8 mouse cellular contexts compared by ENCODE assay signal in the genomic region with DNA sequence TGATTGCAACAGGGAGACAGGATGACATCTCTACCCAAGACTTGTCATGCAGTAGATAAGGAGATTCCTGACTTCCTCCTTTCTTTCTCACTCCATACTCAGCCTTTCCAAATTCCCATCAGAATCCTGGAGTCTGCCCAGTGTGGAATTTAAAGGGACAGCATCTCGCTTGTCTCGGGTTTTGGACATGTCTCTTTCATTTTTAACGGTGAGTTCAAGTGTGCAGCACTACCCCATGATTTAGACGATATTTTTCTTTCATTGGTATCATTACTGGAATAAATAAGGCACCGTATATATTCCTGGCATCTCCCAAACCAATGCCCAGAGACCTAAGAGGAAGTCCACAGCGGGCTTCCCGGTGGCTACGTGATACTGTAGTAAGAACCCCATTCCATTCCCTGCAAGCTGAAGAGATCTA. TPM values are rescaled to one million over a fixed set of nuclear protein-coding genes. Genes with fewer than 3 reads are reported as not detected.
DNase-seq lines count a peak whose midpoint lies in the region; ATAC-seq and TF ChIP-seq lines count a peak whose summit lies in the region.

No protein-coding gene starts in this region.

- WGBS in neural tube, embryonic 11.5 days = 13% methylated on average over 8 of the region's 8 CpGs
- 8% methylated on average over 8 of the region's 8 CpGs for WGBS in embryonic facial prominence, embryonic 13.5 days
- WGBS in intestine, embryonic 14.5 days = 16% methylated on average over 8 of the region's 8 CpGs
- WGBS in olfactory bulb, adult 2 months = 2% methylated on average over 8 of the region's 8 CpGs

- TF ChIP-seq CTCF in olfactory bulb, adult 2 months (IDR thresholded peaks at IDR 0.05; ENCODE audit: insufficient read depth, low read depth, low read length) = no peak

- H3K4me1 ChIP-seq in neural tube, embryonic 11.5 days (ENCODE audit: control insufficient read depth, insufficient read depth, low read length) = no peaks in the 10 kb centered on the region
- peaks cover 15% of the 10 kb centered on the region for H3K4me1 ChIP-seq in embryonic facial prominence, embryonic 13.5 days
- peaks cover 4% of the 10 kb centered on the region; the same call in 1 of the 2 replicates for H3K4me1 ChIP-seq in intestine, embryonic 14.5 days (replicated peaks; ENCODE audit: control insufficient read depth, insufficient read depth, low read length)
- no peaks in the 10 kb centered on the region for H3K4me1 ChIP-seq in olfactory bulb, adult 2 months (ENCODE audit: control insufficient read depth, insufficient read depth, low read length)

- no peak for ATAC-seq in neural tube, embryonic 11.5 days (ENCODE audit: insufficient read depth, low FRiP score, low TSS enrichment)
- no peak for ATAC-seq in embryonic facial prominence, embryonic 13.5 days (ENCODE audit: insufficient number of reproducible peaks, insufficient read depth, low FRiP score, low TSS enrichment, low read depth)
- no peak for ATAC-seq in intestine, embryonic 14.5 days (replicated peaks; ENCODE audit: low FRiP score, low TSS enrichment, low read depth)

- H3K27me3 ChIP-seq in neural tube, embryonic 11.5 days (ENCODE audit: control insufficient read depth, insufficient read depth, low read length) = no peaks in the 10 kb centered on the region
- peaks cover 40% of the 10 kb centered on the region for H3K27me3 ChIP-seq in embryonic facial prominence, embryonic 13.5 days
- H3K27me3 ChIP-seq in intestine, embryonic 14.5 days (replicated peaks; ENCODE audit: control insufficient read depth, insufficient read depth, low read length) = 0 out of 2 replicates have a peak, but pooled peaks cover 4% of the 10 kb centered on the region

- H3K9me3 ChIP-seq in neural tube, embryonic 11.5 days (ENCODE audit: control insufficient read depth, low read length) = no peaks in the 10 kb centered on the region
- no peaks in the 10 kb centered on the region for H3K9me3 ChIP-seq in embryonic facial prominence, embryonic 13.5 days
- no peaks in the 10 kb centered on the region for H3K9me3 ChIP-seq in intestine, embryonic 14.5 days (ENCODE audit: control insufficient read depth, low read length)

- H3K4me3 ChIP-seq in neural tube, embryonic 11.5 days (ENCODE audit: low read depth, low read length) = peak overlapping the region; percentile 55
- peak overlapping the region; percentile 55 for H3K4me3 ChIP-seq in embryonic facial prominence, embryonic 13.5 days
- peak overlapping the region; percentile 56 for H3K4me3 ChIP-seq in intestine, embryonic 14.5 days (ENCODE audit: low read depth, low read length)
- peak overlapping the region; percentile 84 for H3K4me3 ChIP-seq in olfactory bulb, adult 2 months (ENCODE audit: insufficient read depth, low read depth, low read length)

- H3K36me3 ChIP-seq in neural tube, embryonic 11.5 days (ENCODE audit: control insufficient read depth, insufficient read depth, low read length) = no peaks in the 10 kb centered on the region
- H3K36me3 ChIP-seq in embryonic facial prominence, embryonic 13.5 days = no peaks in the 10 kb centered on the region
- H3K36me3 ChIP-seq in intestine, embryonic 14.5 days (ENCODE audit: control insufficient read depth, insufficient read depth, low read length) = no peaks in the 10 kb centered on the region

- no peak for TF ChIP-seq POLR2A in olfactory bulb, adult 2 months (IDR thresholded peaks at IDR 0.05; ENCODE audit: insufficient read depth, low read depth, low read length)

- peak; percentile 24 for DNase-seq in neural tube, embryonic 11.5 days (ENCODE audit: low spot score)
- no peak for DNase-seq in neural tube, embryonic 10.5 days (ENCODE audit: extremely low spot score, low spot score)
- peak; percentile 50 for DNase-seq in intestine, embryonic 14.5 days (ENCODE audit: low spot score)
- DNase-seq in urinary bladder, adult 2 months (ENCODE audit: low spot score) = no peak
- no peak for DNase-seq in ovary, postnatal 10 days (ENCODE audit: low spot score)
- no peak for DNase-seq in embryo, embryonic 9.5 days (ENCODE audit: extremely low spot score)

- H3K9ac ChIP-seq in neural tube, embryonic 11.5 days (ENCODE audit: low read length) = no peak overlapping the region
- no peak overlapping the region; the same call in 1 of the 2 replicates for H3K9ac ChIP-seq in embryonic facial prominence, embryonic 13.5 days
- no peak overlapping the region; the same call in 1 of the 2 replicates for H3K9ac ChIP-seq in intestine, embryonic 14.5 days (ENCODE audit: low read length)

- peak overlapping the region; percentile 95 for H3K4me2 ChIP-seq in neural tube, embryonic 11.5 days (ENCODE audit: low read depth)
- peak overlapping the region; percentile 90 for H3K4me2 ChIP-seq in embryonic facial prominence, embryonic 13.5 days
- peak overlapping the region; percentile 85 for H3K4me2 ChIP-seq in intestine, embryonic 14.5 days (ENCODE audit: low read length)

- no peak overlapping the region for H3K27ac ChIP-seq in neural tube, embryonic 11.5 days (ENCODE audit: low read depth, low read length)
- no peak overlapping the region for H3K27ac ChIP-seq in embryonic facial prominence, embryonic 13.5 days
- H3K27ac ChIP-seq in intestine, embryonic 14.5 days (ENCODE audit: low read depth) = no peak overlapping the region
- peak overlapping the region; percentile 84 for H3K27ac ChIP-seq in olfactory bulb, adult 2 months (ENCODE audit: insufficient read depth, low read depth, low read length)

RNA-seq across cellular contexts. Expression of a gene that starts 1.1 kb away (rescaled TPM):
- 10.8 and 11.9 TPM in 2 replicates for polyA plus RNA-seq in neural tube, embryonic 11.5 days (2014; fragmentation: Nextera tagmentation; extraction: Ambion mirVana)
- 9.4 and 11.2 TPM in 2 replicates for polyA plus RNA-seq in embryonic facial prominence, embryonic 13.5 days (2015; fragmentation: Nextera tagmentation; extraction: Ambion mirVana)
- 9.7 and 11.8 TPM in 2 replicates for polyA plus RNA-seq in intestine, embryonic 14.5 days (2014; fragmentation: Nextera tagmentation; extraction: Ambion mirVana)
- polyA plus RNA-seq in olfactory bulb, adult 2 months (2012; ENCODE audit: insufficient read depth, insufficient read length, low replicate concordance, missing spikeins) = not detected in 2 replicates
- 0.77 and 1.3 TPM in 2 replicates for polyA plus RNA-seq in urinary bladder, adult 2 months (2012; rRNA removed)

Comparison
In these comparisons a context has a peak if more than half of its experiments do, and no peak if none do; other contexts are left out.
1. DNase-seq: peak in neural tube, embryonic 11.5 days (single experiment) and intestine, embryonic 14.5 days (single experiment); none in neural tube, embryonic 10.5 days (single experiment), urinary bladder, adult 2 months (single experiment), ovary, postnatal 10 days (single experiment) and embryo, embryonic 9.5 days (single experiment).
2. Peak in every context shown above with its lines, with median percentiles within 50 percentile points of each other: H3K4me2 ChIP-seq and H3K4me3 ChIP-seq.